Mouse (Mus musculus): ENCODE results near the gene Fadd.
A peak's percentile ranks its signal among the peaks of the same experiment; 100 is the strongest.

DNA sequence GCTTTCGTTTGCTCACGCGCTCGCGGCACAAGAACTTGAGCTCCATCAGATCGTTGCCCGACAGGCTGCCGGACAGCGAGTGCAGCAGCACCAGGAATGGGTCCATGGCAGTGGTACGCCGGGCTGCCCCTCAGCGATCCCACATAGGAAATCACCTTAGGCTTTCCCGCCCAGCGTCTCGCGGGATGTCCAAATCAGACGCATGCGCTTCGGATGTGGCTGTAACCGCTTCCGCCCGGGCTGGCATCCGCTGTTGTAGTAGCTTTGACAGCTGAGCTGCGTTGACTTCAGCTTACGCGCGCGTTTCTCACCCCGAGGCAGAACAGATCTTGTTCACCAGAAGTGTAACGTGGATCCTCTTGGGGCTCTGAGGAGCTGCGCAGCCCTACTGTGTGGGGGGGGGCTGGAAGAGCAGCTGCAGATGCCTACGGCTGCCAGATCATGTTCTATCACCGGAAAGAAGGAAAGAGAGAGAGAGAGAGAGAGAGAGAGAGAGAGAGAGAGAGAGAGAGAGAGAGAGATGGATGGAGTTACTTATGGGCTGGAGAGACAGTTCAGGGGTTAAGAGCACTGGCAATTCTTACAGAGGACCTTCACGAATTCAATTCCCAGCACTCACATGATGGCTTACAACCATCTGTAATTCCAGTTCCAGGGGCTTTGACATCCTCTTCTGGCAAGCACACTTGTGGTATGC lies at the start of gene Fadd:
- TF ChIP-seq CTCF (IDR thresholded peaks at IDR 0.05; ENCODE audit: low read depth) (no peak), EP300 (optimal IDR thresholded peaks at IDR 0.05) (peak; percentile 87)
